Mouse (Mus musculus) activated CD4-positive, CD25-positive, alpha-beta regulatory T cell, adult 4 months (primary cell): Measurements from ENCODE around the gene Cyp8b1. TPM values are rescaled to one million over a fixed set of nuclear protein-coding genes. Genes with fewer than 3 reads are reported as not detected.

Experiments used
- ATAC-seq: one replicate; pipeline ENCODE4 v1.8.0; 2017
- polyA plus RNA-seq, 2 experiments: library from polyadenylated mRNA; unstranded; fragments of 100-300 nt; shearing (Covaris generic); gene quantifications; one replicate each; pipeline ENCODE4 v1.2.1; 2017

The Cyp8b1 gene
- polyA plus RNA-seq, 2 experiments from 2014 or later = not detected

GRCm38 (mm10) chr9:121914226-121914757, 1.8 kb downstream of the Cyp8b1 start:
- no peak for ATAC-seq

- ATAC-seq = no peak
Observed at GRCm38 (mm10) chr9:121912786-121913185, 3.3 kb downstream of the Cyp8b1 start.

- ATAC-seq = no peak
Observed at GRCm38 (mm10) chr9:121911196-121911595, 4.9 kb downstream of the Cyp8b1 start.

GRCm38 (mm10) chr9:121909635-121910034, 6.5 kb downstream of the Cyp8b1 start:
- no peak for ATAC-seq

GRCm38 (mm10) chr9:121908321-121908720, 7.8 kb downstream of the Cyp8b1 start:
- ATAC-seq = no peak

- no peak for ATAC-seq
Observed at GRCm38 (mm10) chr9:121907356-121908070, 8.6 kb downstream of the Cyp8b1 start.

GRCm38 (mm10) chr9:121906456-121906855, 9.6 kb downstream of the Cyp8b1 start:
- ATAC-seq = no peak

GRCm38 (mm10) chr9:121905556-121906185, 10.4 kb downstream of the Cyp8b1 start:
- no peak for ATAC-seq

GRCm38 (mm10) chr9:121904946-121905345, 11.2 kb downstream of the Cyp8b1 start:
- ATAC-seq = no peak

GRCm38 (mm10) chr9:121904319-121904718, 11.8 kb downstream of the Cyp8b1 start:
- ATAC-seq = no peak

GRCm38 (mm10) chr9:121903476-121904305, 12.4 kb downstream of the Cyp8b1 start:
- no peak for ATAC-seq

- ATAC-seq = no peak
Observed at GRCm38 (mm10) chr9:121901710-121902700, 14.1 kb downstream of the Cyp8b1 start.

GRCm38 (mm10) chr9:121900282-121900855, 15.7 kb downstream of the Cyp8b1 start:
- ATAC-seq = no peak

- ATAC-seq = no peak
Observed at GRCm38 (mm10) chr9:121899306-121899705, 16.8 kb downstream of the Cyp8b1 start.

- ATAC-seq = no peak
Observed at GRCm38 (mm10) chr9:121898245-121898644, 17.9 kb downstream of the Cyp8b1 start, which contains the start of gene Ackr2. Ackr2 (plus strand) TSS chr9:121898355.

GRCm38 (mm10) chr9:121896820-121897219, 19.3 kb downstream of the Cyp8b1 start:
- no peak for ATAC-seq

GRCm38 (mm10) chr9:121895392-121895993, 20.6 kb downstream of the Cyp8b1 start:
- no peak for ATAC-seq

GRCm38 (mm10) chr9:121894447-121894846, 21.7 kb downstream of the Cyp8b1 start:
- ATAC-seq = no peak

- ATAC-seq = no peak
Observed at GRCm38 (mm10) chr9:121892057-121892687, 23.9 kb downstream of the Cyp8b1 start.

- ATAC-seq = no peak
Observed at GRCm38 (mm10) chr9:121891301-121891700, 24.8 kb downstream of the Cyp8b1 start.
